Mouse (Mus musculus): Measurements from ENCODE around the gene Tmc6. TPM values are rescaled to one million over a fixed set of nuclear protein-coding genes. Genes with fewer than 3 reads are reported as not detected.

Tmc6 gene
- polyA plus RNA-seq, 1 experiment from 2014 or later: 17.5 TPM

- ATAC-seq (ENCODE audit: insufficient number of reproducible peaks, insufficient read depth, low FRiP score, low TSS enrichment): no peak
These were observed 38.5 kb downstream of the Tmc6 start for GRCm38 (mm10) chr11:117743454-117744030.

GRCm38 (mm10) chr11:117742715-117743114 lies 39.3 kb downstream of the Tmc6 start:
- Histone ChIP-seq H3K27me3 (no peaks in the 10 kb centered on the region), H3K9me3 (no peaks in the 10 kb centered on the region), H3K4me3 (no peak overlapping the region), H3K4me1 (peaks cover 6% of the 10 kb centered on the region; the same call in 1 of the 2 replicates), H3K4me2 (replicated peaks) (no peak overlapping the region), H3K36me3 (peaks cover 98% of the 10 kb centered on the region), H3K27ac (peak overlapping the region; percentile 6; the same call in 1 of the 2 replicates), H3K9ac (no peak overlapping the region)
- no peak for ATAC-seq (ENCODE audit: insufficient number of reproducible peaks, insufficient read depth, low FRiP score, low TSS enrichment)
- 82% methylated on average over 8 of the region's 8 CpGs for WGBS

More at GRCm38 (mm10) chr11:117743454-117744030, 38.5 kb downstream of the Tmc6 start:
- no peak overlapping the region for H3K4me2 ChIP-seq (replicated peaks)
- H3K9ac ChIP-seq: no peak overlapping the region
- peak overlapping the region; percentile 51; the same call in 1 of the 2 replicates for H3K27ac ChIP-seq
- H3K27me3 ChIP-seq: no peaks in the 10 kb centered on the region
- H3K36me3 ChIP-seq: peaks cover 100% of the 10 kb centered on the region
- H3K4me1 ChIP-seq: peaks cover 6% of the 10 kb centered on the region; the same call in 1 of the 2 replicates
- H3K4me3 ChIP-seq: no peak overlapping the region
- H3K9me3 ChIP-seq: no peaks in the 10 kb centered on the region
- 50% methylated on average over 4 of the region's 4 CpGs for WGBS

- Histone ChIP-seq H3K27me3 (no peaks in the 10 kb centered on the region), H3K9ac (no peak overlapping the region), H3K27ac (no peak overlapping the region), H3K4me3 (no peak overlapping the region), H3K4me2 (replicated peaks) (no peak overlapping the region), H3K36me3 (peaks cover 98% of the 10 kb centered on the region), H3K4me1 (peaks cover 6% of the 10 kb centered on the region; the same call in 1 of the 2 replicates), H3K9me3 (no peaks in the 10 kb centered on the region)
- ATAC-seq (ENCODE audit: insufficient number of reproducible peaks, insufficient read depth, low FRiP score, low TSS enrichment): no peak
- 85% methylated on average over 8 of the region's 8 CpGs for WGBS
These were observed 39.8 kb downstream of the Tmc6 start for GRCm38 (mm10) chr11:117742243-117742642.

- no peak overlapping the region for H3K27ac ChIP-seq
- peaks cover 6% of the 10 kb centered on the region; the same call in 1 of the 2 replicates for H3K4me1 ChIP-seq
- ATAC-seq (ENCODE audit: insufficient number of reproducible peaks, insufficient read depth, low FRiP score, low TSS enrichment): no peak
- H3K9me3 ChIP-seq: no peaks in the 10 kb centered on the region
- H3K27me3 ChIP-seq: no peaks in the 10 kb centered on the region
- H3K4me3 ChIP-seq: no peak overlapping the region
- no peak overlapping the region for H3K9ac ChIP-seq
- no peak overlapping the region for H3K4me2 ChIP-seq (replicated peaks)
- WGBS: 84% methylated on average over 6 of the region's 6 CpGs
- H3K36me3 ChIP-seq: peaks cover 98% of the 10 kb centered on the region
These were observed 40.9 kb downstream of the Tmc6 start for GRCm38 (mm10) chr11:117741128-117741527.

- no peak overlapping the region for H3K4me2 ChIP-seq (replicated peaks)
- H3K36me3 ChIP-seq: peaks cover 92% of the 10 kb centered on the region
- no peak overlapping the region for H3K27ac ChIP-seq
- no peak overlapping the region for H3K9ac ChIP-seq
- H3K9me3 ChIP-seq: no peaks in the 10 kb centered on the region
- ATAC-seq (ENCODE audit: insufficient number of reproducible peaks, insufficient read depth, low FRiP score, low TSS enrichment): no peak
- no peaks in the 10 kb centered on the region; the same call in 1 of the 2 replicates for H3K4me1 ChIP-seq
- no peaks in the 10 kb centered on the region for H3K27me3 ChIP-seq
- no peak overlapping the region for H3K4me3 ChIP-seq
- 89% methylated on average over 5 of the region's 5 CpGs for WGBS
These were observed 43.9 kb downstream of the Tmc6 start for GRCm38 (mm10) chr11:117738123-117738522.

GRCm38 (mm10) chr11:117736037-117736689 lies 45.8 kb downstream of the Tmc6 start:
- Histone ChIP-seq H3K4me3 (no peak overlapping the region), H3K4me2 (replicated peaks) (no peak overlapping the region), H3K27me3 (no peaks in the 10 kb centered on the region), H3K9ac (no peak overlapping the region), H3K27ac (no peak overlapping the region), H3K36me3 (peaks cover 78% of the 10 kb centered on the region), H3K9me3 (no peaks in the 10 kb centered on the region), H3K4me1 (no peaks in the 10 kb centered on the region)
- 70% methylated on average over 5 of the region's 5 CpGs for WGBS
- ATAC-seq (ENCODE audit: insufficient number of reproducible peaks, insufficient read depth, low FRiP score, low TSS enrichment): no peak

- Histone ChIP-seq H3K27ac (no peak overlapping the region), H3K36me3 (peaks cover 33% of the 10 kb centered on the region), H3K9ac (no peak overlapping the region), H3K4me2 (replicated peaks) (no peak overlapping the region), H3K27me3 (no peaks in the 10 kb centered on the region), H3K4me3 (no peak overlapping the region), H3K4me1 (0 out of 2 replicates have a peak, but pooled peaks cover 5% of the 10 kb centered on the region), H3K9me3 (no peaks in the 10 kb centered on the region)
- WGBS: 92% methylated on average over 7 of the region's 7 CpGs
- no peak for ATAC-seq (ENCODE audit: insufficient number of reproducible peaks, insufficient read depth, low FRiP score, low TSS enrichment)
These were observed 50.5 kb downstream of the Tmc6 start for GRCm38 (mm10) chr11:117731470-117731869.

GRCm38 (mm10) chr11:117730490-117730838 lies 51.5 kb downstream of the Tmc6 start:
- Histone ChIP-seq H3K4me2 (replicated peaks) (no peak overlapping the region), H3K4me3 (no peak overlapping the region), H3K27ac (no peak overlapping the region), H3K27me3 (no peaks in the 10 kb centered on the region), H3K9ac (no peak overlapping the region), H3K4me1 (0 out of 2 replicates have a peak, but pooled peaks cover 5% of the 10 kb centered on the region), H3K36me3 (peaks cover 24% of the 10 kb centered on the region), H3K9me3 (no peaks in the 10 kb centered on the region)
- WGBS: 83% methylated on average over 4 of the region's 4 CpGs
- ATAC-seq (ENCODE audit: insufficient number of reproducible peaks, insufficient read depth, low FRiP score, low TSS enrichment): no peak

- H3K36me3 ChIP-seq: peaks cover 22% of the 10 kb centered on the region
- H3K9ac ChIP-seq: no peak overlapping the region
- no peaks in the 10 kb centered on the region for H3K9me3 ChIP-seq
- no peak overlapping the region for H3K4me2 ChIP-seq (replicated peaks)
- no peak overlapping the region for H3K27ac ChIP-seq
- no peaks in the 10 kb centered on the region for H3K27me3 ChIP-seq
- 83% methylated on average over 7 of the region's 7 CpGs for WGBS
- H3K4me3 ChIP-seq: no peak overlapping the region
- 0 out of 2 replicates have a peak, but pooled peaks cover 5% of the 10 kb centered on the region for H3K4me1 ChIP-seq
- no peak for ATAC-seq (ENCODE audit: insufficient number of reproducible peaks, insufficient read depth, low FRiP score, low TSS enrichment)
These were observed 52.1 kb downstream of the Tmc6 start for GRCm38 (mm10) chr11:117729798-117730489.

GRCm38 (mm10) chr11:117729341-117729740 lies 52.7 kb downstream of the Tmc6 start:
- peak overlapping the region; percentile 47; the same call in 1 of the 2 replicates for H3K27ac ChIP-seq
- H3K4me2 ChIP-seq (replicated peaks): no peak overlapping the region
- H3K4me3 ChIP-seq: no peak overlapping the region
- H3K9me3 ChIP-seq: no peaks in the 10 kb centered on the region
- H3K9ac ChIP-seq: no peak overlapping the region
- H3K4me1 ChIP-seq: 0 out of 2 replicates have a peak, but pooled peaks cover 5% of the 10 kb centered on the region
- WGBS: 79% methylated on average over 3 of the region's 3 CpGs
- no peak for ATAC-seq (ENCODE audit: insufficient number of reproducible peaks, insufficient read depth, low FRiP score, low TSS enrichment)
- no peaks in the 10 kb centered on the region for H3K27me3 ChIP-seq
- peaks cover 18% of the 10 kb centered on the region for H3K36me3 ChIP-seq

GRCm38 (mm10) chr11:117728841-117729240 lies 53.2 kb downstream of the Tmc6 start:
- Histone ChIP-seq H3K9ac (no peak overlapping the region), H3K9me3 (no peaks in the 10 kb centered on the region), H3K4me2 (replicated peaks) (no peak overlapping the region), H3K36me3 (peaks cover 19% of the 10 kb centered on the region), H3K27me3 (no peaks in the 10 kb centered on the region), H3K27ac (peak overlapping the region; percentile 20; the same call in 1 of the 2 replicates), H3K4me1 (0 out of 2 replicates have a peak, but pooled peaks cover 5% of the 10 kb centered on the region), H3K4me3 (no peak overlapping the region)
- WGBS: 31% methylated on average over 1 of the region's 1 CpGs
- ATAC-seq (ENCODE audit: insufficient number of reproducible peaks, insufficient read depth, low FRiP score, low TSS enrichment): no peak

Data from embryonic facial prominence, embryonic 12.5 days (tissue).